Mouse (Mus musculus) liver, embryonic 15.5 days (tissue): ENCODE measurements around the gene Tyrp1. TPM values are rescaled to one million over a fixed set of nuclear protein-coding genes. Genes with fewer than 3 reads are reported as not detected.

Experiments used
- ATAC-seq: fragments of 200-750 bp; cut with Nextera tagmentation; 2 replicates; pipeline ENCODE4 v1.8.0; 2017; ENCODE audit warnings: moderate number of reproducible peaks, mild to moderate bottlenecking, moderate library complexity; ENCODE audit not compliant: insufficient read depth
- H3K27ac ChIP-seq: fragments of 300-500 bp; sonication (generic); replicated peaks from 2 replicates; pipeline ENCODE4 v1.5.1; 2015; ENCODE audit warnings: mild to moderate bottlenecking, inconsistent platforms
- H3K27me3 ChIP-seq: fragments of 300-500 bp; sonication (generic); 2 replicates; pipeline ENCODE4 v1.6.1; 2015; ENCODE audit warnings: mild to moderate bottlenecking, inconsistent platforms
- H3K36me3 ChIP-seq: fragments of 300-500 bp; sonication (generic); replicated peaks from 2 replicates; pipeline ENCODE4 v1.6.1; 2015; ENCODE audit warnings: moderate library complexity, mild to moderate bottlenecking, inconsistent platforms
- H3K4me1 ChIP-seq: fragments of 300-500 bp; sonication (generic); replicated peaks from 2 replicates; pipeline ENCODE4 v1.6.1; 2015; ENCODE audit warnings: inconsistent platforms
- H3K4me2 ChIP-seq: fragments of 300-500 bp; sonication (generic); 2 replicates; pipeline ENCODE4 v1.6.1; 2015; ENCODE audit warnings: moderate library complexity, mild to moderate bottlenecking, inconsistent platforms
- H3K4me3 ChIP-seq: fragments of 300-500 bp; sonication (generic); replicated peaks from 2 replicates; pipeline ENCODE4 v1.5.1; 2015; ENCODE audit warnings: mild to moderate bottlenecking, inconsistent platforms
- H3K9ac ChIP-seq: fragments of 300-500 bp; sonication (generic); 2 replicates; pipeline ENCODE4 v1.6.1; 2015; ENCODE audit warnings: moderate library complexity, mild to moderate bottlenecking, inconsistent platforms
- H3K9me3 ChIP-seq: fragments of 300-500 bp; sonication (generic); replicated peaks from 2 replicates; pipeline ENCODE4 v1.6.1; 2016; ENCODE audit warnings: inconsistent platforms
- WGBS: fragments of 180-500 bp; shearing (Covaris S2); methylation state at CpG from one replicate; pipeline ENCODE4 v1.1.7; 2015; ENCODE audit warnings: mixed read lengths; ENCODE audit not compliant: insufficient replicate concordance; 5-methylcytosine and 5-hydroxymethylcytosine counted together
- polyA plus RNA-seq: library from polyadenylated mRNA; unstranded; fragments of >200 nt; fragmentation: Nextera tagmentation; extraction: Ambion mirVana; gene quantifications from 2 replicates; pipeline ENCODE4 v1.2.1, GENCODE M21; 2015

Gene Tyrp1
- polyA plus RNA-seq: not detected in 2 replicates

- H3K27ac ChIP-seq: no peak within 1 kb of the TSS
- H3K9ac ChIP-seq: no peak within 1 kb of the TSS
- H3K4me3 ChIP-seq: no peak within 1 kb of the TSS
- H3K9me3 ChIP-seq: no peaks in the 10 kb centered on the region
- 50% methylated on average over 3 of the region's 3 CpGs for WGBS
- no peaks in the 10 kb centered on the region for H3K4me1 ChIP-seq
- ATAC-seq: no peak
- no peaks in the 10 kb centered on the region for H3K36me3 ChIP-seq
- H3K4me2 ChIP-seq: no peak within 1 kb of the TSS
- no peaks in the 10 kb centered on the region for H3K27me3 ChIP-seq
Measured at GRCm38 (mm10) chr4:80834050-80834449, at the start of gene Tyrp1. TSS of gene Tyrp1 (plus strand) at chr4:80834123.

GRCm38 (mm10) chr4:80788339-80788738, 45.6 kb upstream of the Tyrp1 start:
- ATAC-seq: no peak
- no peak overlapping the region for H3K4me2 ChIP-seq
- no peaks in the 10 kb centered on the region for H3K36me3 ChIP-seq
- 67% methylated on average over 1 of the region's 1 CpGs for WGBS
- no peak overlapping the region for H3K9ac ChIP-seq
- H3K27ac ChIP-seq: no peak overlapping the region
- no peaks in the 10 kb centered on the region for H3K9me3 ChIP-seq
- no peak overlapping the region for H3K4me3 ChIP-seq
- H3K4me1 ChIP-seq: no peaks in the 10 kb centered on the region
- H3K27me3 ChIP-seq: no peaks in the 10 kb centered on the region

GRCm38 (mm10) chr4:80819511-80819910, 14.4 kb upstream of the Tyrp1 start:
- H3K9ac ChIP-seq: no peak overlapping the region
- no peak overlapping the region for H3K27ac ChIP-seq
- no peaks in the 10 kb centered on the region for H3K27me3 ChIP-seq
- H3K9me3 ChIP-seq: no peaks in the 10 kb centered on the region
- no peak for ATAC-seq
- no peaks in the 10 kb centered on the region for H3K4me1 ChIP-seq
- no peak overlapping the region for H3K4me2 ChIP-seq
- no peak overlapping the region for H3K4me3 ChIP-seq
- no peaks in the 10 kb centered on the region for H3K36me3 ChIP-seq

DNA sequence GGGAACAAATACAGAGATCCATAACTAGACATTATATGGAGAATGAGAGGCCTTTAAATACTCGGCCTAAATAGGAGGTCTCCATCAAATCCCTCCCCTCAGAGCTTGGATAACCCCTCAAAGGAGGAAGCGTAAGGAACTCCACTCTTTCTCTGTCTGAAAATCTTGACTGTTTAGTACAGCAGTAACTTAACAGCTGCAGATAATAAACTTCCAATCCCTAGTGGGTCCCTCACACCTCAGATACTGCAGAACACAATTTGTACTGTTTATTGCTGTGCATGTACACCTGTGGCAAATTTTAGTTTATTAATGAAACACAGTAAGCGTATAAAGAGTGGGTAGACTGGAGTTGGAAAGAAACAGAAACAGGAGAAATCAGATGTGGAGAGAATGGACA, 12.0 kb upstream of the Tyrp1 start:
- 56% methylated on average over 3 of the region's 3 CpGs for WGBS
- no peak overlapping the region for H3K4me2 ChIP-seq
- no peak for ATAC-seq
- no peaks in the 10 kb centered on the region for H3K9me3 ChIP-seq
- no peak overlapping the region for H3K4me3 ChIP-seq
- no peaks in the 10 kb centered on the region for H3K27me3 ChIP-seq
- no peak overlapping the region for H3K27ac ChIP-seq
- no peaks in the 10 kb centered on the region for H3K36me3 ChIP-seq
- H3K4me1 ChIP-seq: no peaks in the 10 kb centered on the region
- no peak overlapping the region for H3K9ac ChIP-seq

DNA sequence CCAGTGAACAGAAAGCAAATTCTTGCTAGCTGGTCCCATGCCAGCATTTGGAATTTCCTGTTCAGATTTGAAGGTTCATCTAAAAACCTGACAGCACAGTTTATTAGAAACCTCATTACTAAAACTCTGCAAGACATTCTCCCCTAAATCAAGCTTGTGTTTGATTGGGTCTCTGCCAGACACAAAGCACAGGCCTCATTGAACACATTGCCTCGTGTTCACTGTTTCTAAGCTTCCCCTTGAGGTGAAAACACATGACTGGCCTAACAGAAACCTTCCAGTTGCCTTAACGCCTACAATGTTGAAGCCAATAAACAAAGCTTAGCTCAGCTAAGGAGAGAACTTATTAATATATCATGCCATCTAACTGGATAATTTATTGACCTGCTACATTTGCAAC, 5.7 kb upstream of the Tyrp1 start:
- no peaks in the 10 kb centered on the region for H3K27me3 ChIP-seq
- H3K9ac ChIP-seq: no peak overlapping the region
- H3K4me1 ChIP-seq: no peaks in the 10 kb centered on the region
- 44% methylated on average over 2 of the region's 2 CpGs for WGBS
- H3K9me3 ChIP-seq: no peaks in the 10 kb centered on the region
- H3K36me3 ChIP-seq: no peaks in the 10 kb centered on the region
- no peak overlapping the region for H3K27ac ChIP-seq
- H3K4me2 ChIP-seq: no peak overlapping the region
- no peak overlapping the region for H3K4me3 ChIP-seq
- ATAC-seq: no peak

DNA sequence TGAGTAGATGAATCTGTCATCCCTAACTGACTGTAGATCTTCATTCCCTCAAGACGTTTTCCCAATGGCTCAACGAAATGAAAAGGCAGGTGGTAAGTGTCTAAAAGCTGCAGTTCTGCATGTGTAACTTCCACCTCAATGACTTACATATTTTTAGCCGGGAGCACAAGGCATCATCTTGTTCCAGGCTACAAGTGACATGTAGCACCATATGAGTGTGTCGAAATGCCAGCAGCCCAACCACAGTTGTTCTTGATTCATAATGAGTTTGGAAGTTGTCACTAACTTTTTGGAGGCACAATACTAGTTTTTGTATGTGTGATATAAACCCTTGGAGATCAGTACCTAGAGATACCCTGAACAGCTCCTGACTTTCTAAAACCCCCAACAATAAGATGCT, 5.4 kb downstream of the Tyrp1 start:
- H3K4me2 ChIP-seq: no peak overlapping the region
- no peaks in the 10 kb centered on the region for H3K36me3 ChIP-seq
- H3K4me1 ChIP-seq: no peaks in the 10 kb centered on the region
- no peak overlapping the region for H3K4me3 ChIP-seq
- no peak for ATAC-seq
- WGBS: 58% methylated on average over 4 of the region's 4 CpGs
- no peak overlapping the region for H3K27ac ChIP-seq
- no peak overlapping the region for H3K9ac ChIP-seq
- H3K9me3 ChIP-seq: no peaks in the 10 kb centered on the region
- H3K27me3 ChIP-seq: no peaks in the 10 kb centered on the region

- no peaks in the 10 kb centered on the region for H3K27me3 ChIP-seq
- no peak overlapping the region for H3K4me3 ChIP-seq
- ATAC-seq: no peak
- H3K36me3 ChIP-seq: no peaks in the 10 kb centered on the region
- H3K4me2 ChIP-seq: no peak overlapping the region
- H3K27ac ChIP-seq: no peak overlapping the region
- H3K9me3 ChIP-seq: no peaks in the 10 kb centered on the region
- WGBS: 46% methylated on average over 1 of the region's 1 CpGs
- no peaks in the 10 kb centered on the region for H3K4me1 ChIP-seq
- H3K9ac ChIP-seq: no peak overlapping the region
Measured at GRCm38 (mm10) chr4:80841980-80842379, 8.1 kb downstream of the Tyrp1 start.

- no peaks in the 10 kb centered on the region for H3K36me3 ChIP-seq
- H3K4me2 ChIP-seq: no peak overlapping the region
- H3K27ac ChIP-seq: no peak overlapping the region
- H3K27me3 ChIP-seq: no peaks in the 10 kb centered on the region
- no peak overlapping the region for H3K9ac ChIP-seq
- no peaks in the 10 kb centered on the region for H3K9me3 ChIP-seq
- no peaks in the 10 kb centered on the region for H3K4me1 ChIP-seq
- no peak for ATAC-seq
- H3K4me3 ChIP-seq: no peak overlapping the region
Measured at GRCm38 (mm10) chr4:80843752-80844151, 9.8 kb downstream of the Tyrp1 start.

- ATAC-seq: no peak
- Histone ChIP-seq H3K36me3 (no peaks in the 10 kb centered on the region), H3K27me3 (no peaks in the 10 kb centered on the region), H3K4me2 (no peak overlapping the region), H3K9me3 (no peaks in the 10 kb centered on the region), H3K9ac (no peak overlapping the region), H3K4me1 (no peaks in the 10 kb centered on the region), H3K27ac (no peak overlapping the region), H3K4me3 (no peak overlapping the region)
- WGBS: 59% methylated on average over 3 of the region's 3 CpGs
Measured at GRCm38 (mm10) chr4:80846052-80846451, 12.1 kb downstream of the Tyrp1 start.

GRCm38 (mm10) chr4:80852590-80853425, 18.9 kb downstream of the Tyrp1 start:
- no peak overlapping the region for H3K4me3 ChIP-seq
- no peaks in the 10 kb centered on the region for H3K27me3 ChIP-seq
- H3K36me3 ChIP-seq: no peaks in the 10 kb centered on the region
- no peak overlapping the region for H3K9ac ChIP-seq
- no peak overlapping the region for H3K4me2 ChIP-seq
- no peaks in the 10 kb centered on the region for H3K9me3 ChIP-seq
- no peaks in the 10 kb centered on the region for H3K4me1 ChIP-seq
- H3K27ac ChIP-seq: no peak overlapping the region
- 53% methylated on average over 7 of the region's 7 CpGs for WGBS
- no peak for ATAC-seq

GRCm38 (mm10) chr4:80855495-80855894, 21.6 kb downstream of the Tyrp1 start:
- ATAC-seq: no peak
- no peaks in the 10 kb centered on the region for H3K27me3 ChIP-seq
- no peaks in the 10 kb centered on the region for H3K36me3 ChIP-seq
- no peak overlapping the region for H3K4me3 ChIP-seq
- H3K4me2 ChIP-seq: no peak overlapping the region
- no peak overlapping the region for H3K9ac ChIP-seq
- H3K4me1 ChIP-seq: no peaks in the 10 kb centered on the region
- no peaks in the 10 kb centered on the region for H3K9me3 ChIP-seq
- no peak overlapping the region for H3K27ac ChIP-seq
- WGBS: 62% methylated on average over 9 of the region's 9 CpGs

DNA sequence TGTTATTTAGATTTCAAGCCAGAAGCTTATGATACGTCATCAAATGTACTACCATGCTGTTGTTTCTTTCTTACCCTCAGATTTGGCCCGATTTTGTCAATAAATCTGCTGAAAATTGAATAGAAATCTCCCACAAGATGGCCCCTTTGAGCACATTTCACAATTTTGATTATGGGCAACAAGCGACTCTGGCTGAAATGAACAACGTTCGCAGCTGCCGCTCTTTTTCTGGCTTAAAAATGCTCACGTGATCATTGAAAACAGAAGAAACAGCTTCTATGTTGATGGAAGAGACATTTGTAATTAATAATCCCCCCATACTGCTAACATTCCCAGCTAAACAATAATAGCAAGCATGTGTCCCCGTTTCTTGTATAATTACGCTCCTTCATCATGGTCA, 29.0 kb downstream of the Tyrp1 start:
- WGBS: 69% methylated on average over 9 of the region's 9 CpGs
- H3K4me2 ChIP-seq: no peak overlapping the region
- no peak overlapping the region for H3K4me3 ChIP-seq
- no peaks in the 10 kb centered on the region for H3K36me3 ChIP-seq
- no peak overlapping the region for H3K27ac ChIP-seq
- H3K4me1 ChIP-seq: no peaks in the 10 kb centered on the region
- ATAC-seq: no peak
- H3K9ac ChIP-seq: no peak overlapping the region
- no peaks in the 10 kb centered on the region for H3K27me3 ChIP-seq
- no peaks in the 10 kb centered on the region for H3K9me3 ChIP-seq
